In genomic region chr17:28259890-28260542, GRCm38 (mm10) we compare ENCODE assay signal across 10 mouse cellular contexts. TPM values are rescaled to one million over a fixed set of nuclear protein-coding genes. Genes with fewer than 3 reads are reported as not detected.
DNase-seq lines count a peak whose midpoint lies in the region; ATAC-seq and TF ChIP-seq lines count a peak whose summit lies in the region.
"Had no signal": no experiment of that assay in that cellular context is flagged by ENCODE, and none has a peak within 500 bp of the region (broad histone marks: within the 10 kb centered on the region; RNA-seq: fewer than 3 reads in every experiment).

No protein-coding gene starts in this region.

- H3K27ac ChIP-seq in layer of hippocampus, adult 2 months: no peak overlapping the region
- no peak overlapping the region for H3K27ac ChIP-seq in ES-E14 (ENCODE audit: insufficient read depth, low read depth, low read length, poor library complexity, severe bottlenecking)
- H3K27ac ChIP-seq in intestine, embryonic 16.5 days (ENCODE audit: low read length): no peak overlapping the region

- no peak overlapping the region for H3K4me3 ChIP-seq in layer of hippocampus, adult 2 months
- H3K4me3 ChIP-seq in ES-E14 (ENCODE audit: insufficient read depth in 1 of 2, low read depth in 1 of 2, low read length in 2 of 2, poor library complexity in 1 of 2, severe bottlenecking in 1 of 2): peak overlapping the region in 1 of 2 experiments; percentile 11; a peak in 2 of 4 replicates
- H3K4me3 ChIP-seq in intestine, embryonic 16.5 days (ENCODE audit: low read length): no peak overlapping the region

- H3K4me2 ChIP-seq in intestine, embryonic 16.5 days (ENCODE audit: low read depth, low read length): no peak overlapping the region

- peaks cover 7 to 52% of the 10 kb centered on the region in 2 experiments; a peak in 3 of 4 replicates for H3K4me1 ChIP-seq in ES-E14 (ENCODE audit: control insufficient read depth in 2 of 2, insufficient read depth in 2 of 2, low read length in 2 of 2, poor library complexity in 1 of 2)
- peaks cover 36% of the 10 kb centered on the region for H3K4me1 ChIP-seq in intestine, embryonic 16.5 days (ENCODE audit: control insufficient read depth, insufficient read depth, low read length)

- peak; percentile 72 for TF ChIP-seq CTCF in layer of hippocampus, adult 2 months (conservative IDR thresholded peaks at IDR 0.05)

- no peaks in the 10 kb centered on the region for H3K9me3 ChIP-seq in ES-E14 (ENCODE audit: control insufficient read depth, insufficient read depth, low read depth, low read length)
- no peaks in the 10 kb centered on the region; the same call in 1 of the 2 replicates for H3K9me3 ChIP-seq in intestine, embryonic 16.5 days (ENCODE audit: control insufficient read depth, low read length)

- no peak for DNase-seq in layer of hippocampus, adult 2 months (ENCODE audit: low spot score in 2 of 2)
- DNase-seq in layer of hippocampus, adult 11-12 months (ENCODE audit: low spot score): no peak
- peak; percentile 62 for DNase-seq in ES-E14 (ENCODE audit: low read depth, low spot score)
- DNase-seq in fibroblast of lung, adult 2 months (ENCODE audit: low read depth): peak; percentile 44
- peak; percentile 39 to 77 for DNase-seq in spleen, postnatal 4 days (ENCODE audit: low spot score in 2 of 2)
- DNase-seq in urinary bladder, postnatal 10 days (ENCODE audit: low spot score): no peak
- no peak for DNase-seq in layer of hippocampus, postnatal 25 days (ENCODE audit: extremely low spot score in 1 of 2, low spot score in 1 of 2)
- DNase-seq: cerebellum, adult 8-10 months; gastrocnemius, postnatal 10 days had no signal

- H3K27me3 ChIP-seq in intestine, embryonic 16.5 days (replicated peaks; ENCODE audit: control insufficient read depth, insufficient read depth, low read length): no peaks in the 10 kb centered on the region

- peak overlapping the region; percentile 39; the same call in 1 of the 2 replicates for H3K9ac ChIP-seq in ES-E14 (ENCODE audit: insufficient read depth, low read depth, low read length, poor library complexity, severe bottlenecking)
- no peak overlapping the region for H3K9ac ChIP-seq in intestine, embryonic 16.5 days (ENCODE audit: low read depth, low read length)

- H3K36me3 ChIP-seq in ES-E14 (ENCODE audit: control insufficient read depth, insufficient read depth, low read length, poor library complexity, severe bottlenecking): no peaks in the 10 kb centered on the region
- H3K36me3 ChIP-seq in intestine, embryonic 16.5 days (ENCODE audit: control insufficient read depth, insufficient read depth, low read length): no peaks in the 10 kb centered on the region

- in situ Hi-C loops in ES-E14 (cut with MboI; ENCODE audit: low sequenced_read_pairs in 2 of 2, unreplicated experiment in 2 of 2): no loop called here

- WGBS in intestine, embryonic 16.5 days: 81% methylated on average over 16 of the region's 16 CpGs

- no peak for ATAC-seq in intestine, embryonic 16.5 days

TF ChIP-seq in ES-E14, 5 proteins besides CTCF, POLR2A, EP300 and RAD21:
- no peak for TF ChIP-seq HCFC1 (IDR thresholded peaks at IDR 0.05; ENCODE audit: borderline replicate concordance, insufficient read depth, low read length)
- no peak for TF ChIP-seq MAFK (IDR thresholded peaks at IDR 0.05; ENCODE audit: insufficient read depth, low read depth, low read length)
- TF ChIP-seq CHD2 (IDR thresholded peaks at IDR 0.05; ENCODE audit: low read depth, low read length): no peak
- TF ChIP-seq ZNF384 (IDR thresholded peaks at IDR 0.05; ENCODE audit: low read depth, low read length): no peak

RNA-seq across cellular contexts. Expression of gene Ppard, which starts 27.5 kb away (rescaled TPM):
- total RNA-seq in layer of hippocampus, adult 2 months (2021): 10 to 100 TPM; 22.1 to 23.0 TPM
- total RNA-seq in ES-E14 (2012; rRNA removed): 6.7 and 10.7 TPM in 2 replicates
- total RNA-seq in layer of hippocampus, postnatal 25 days (2021): 10 to 100 TPM; 19.9 to 22.9 TPM
- polyA plus RNA-seq in intestine, embryonic 16.5 days (2015; fragmentation: Nextera tagmentation; extraction: Ambion mirVana): 2.2 and 2.3 TPM in 2 replicates

RNA-seq across cellular contexts. Expression of gene Def6, which starts 52.4 kb away (rescaled TPM):
- total RNA-seq in layer of hippocampus, adult 2 months (2021): 1 to 10 TPM; 2.4 to 2.6 TPM
- 17.6 and 20.8 TPM in 2 replicates for total RNA-seq in ES-E14 (2012; rRNA removed)
- 1 to 10 TPM; 2.5 to 3.2 TPM for total RNA-seq in layer of hippocampus, postnatal 25 days (2021)
- polyA plus RNA-seq in intestine, embryonic 16.5 days (2015; fragmentation: Nextera tagmentation; extraction: Ambion mirVana): 3.0 and 3.6 TPM in 2 replicates

RNA-seq across cellular contexts. Expression of gene Fance, which starts 53.3 kb away (rescaled TPM):
- total RNA-seq in layer of hippocampus, adult 2 months (2021): 10 to 100 TPM; 30.3 to 34.9 TPM
- total RNA-seq in ES-E14 (2012; rRNA removed): 25.9 and 39.8 TPM in 2 replicates
- 10 to 100 TPM; 22.6 to 27.1 TPM for total RNA-seq in layer of hippocampus, postnatal 25 days (2021)
- 20.2 and 21.8 TPM in 2 replicates for polyA plus RNA-seq in intestine, embryonic 16.5 days (2015; fragmentation: Nextera tagmentation; extraction: Ambion mirVana)

Comparison
In these comparisons a context has a peak if more than half of its experiments do, and no peak if none do; other contexts are left out.
1. DNase-seq: peak in ES-E14 (single experiment), fibroblast of lung, adult 2 months (single experiment) and spleen, postnatal 4 days (2 of 2); none in layer of hippocampus, adult 2 months (0 of 2), layer of hippocampus, adult 11-12 months (single experiment), urinary bladder, postnatal 10 days (single experiment) and layer of hippocampus, postnatal 25 days (0 of 2).